Mouse (Mus musculus) ES-Bruce4 (cell line): ENCODE results near the gene Zbtb1. TPM values are rescaled to one million over a fixed set of nuclear protein-coding genes. Genes with fewer than 3 reads are reported as not detected.

Source experiments
- H3K27ac ChIP-seq: 2 replicates; pipeline ENCODE4 v1.5.1; 2012; ENCODE audit warnings: low read length, inconsistent platforms; ENCODE audit not compliant: insufficient read depth
- H3K27me3 ChIP-seq: 2 replicates; pipeline ENCODE4 v1.6.1; 2012; ENCODE audit warnings: mild to moderate bottlenecking, low read length, inconsistent platforms; ENCODE audit not compliant: control insufficient read depth, poor library complexity, insufficient read depth, severe bottlenecking
- H3K36me3 ChIP-seq: 2 replicates; pipeline ENCODE4 v1.6.1; 2012; ENCODE audit warnings: inconsistent platforms, mild to moderate bottlenecking, low read length, moderate library complexity; ENCODE audit not compliant: control insufficient read depth, poor library complexity, insufficient read depth, severe bottlenecking
- H3K4me1 ChIP-seq: one replicate; pipeline ENCODE4 v1.8.1; 2011; ENCODE audit warnings: low read length; ENCODE audit not compliant: control insufficient read depth, insufficient read depth
- H3K4me3 ChIP-seq: 2 replicates; pipeline ENCODE4 v1.5.1; 2011; ENCODE audit warnings: low read depth, mild to moderate bottlenecking, low read length
- H3K9ac ChIP-seq: 2 replicates; pipeline ENCODE4 v1.6.1; 2012; ENCODE audit warnings: low read depth, mild to moderate bottlenecking, inconsistent platforms; ENCODE audit not compliant: poor library complexity, severe bottlenecking
- H3K9me3 ChIP-seq: replicated peaks from 2 replicates; pipeline ENCODE4 v1.6.1; 2012; ENCODE audit warnings: mild to moderate bottlenecking, low read length, inconsistent platforms; ENCODE audit not compliant: control insufficient read depth, poor library complexity, insufficient read depth, severe bottlenecking
- CTCF ChIP-seq: IDR thresholded peaks from one replicate; pipeline ENCODE4 v1.8.1; 2011; ENCODE audit warnings: low read depth, low read length
- EP300 ChIP-seq: IDR thresholded peaks from 2 replicates; pipeline ENCODE4 v1.6.1; 2011; ENCODE audit warnings: low read depth, low read length; ENCODE audit not compliant: insufficient read depth
- POLR2A ChIP-seq: IDR thresholded peaks from one replicate; pipeline ENCODE4 v1.8.1; 2011; ENCODE audit warnings: low read length; ENCODE audit not compliant: insufficient read depth
- polyA plus RNA-seq: library from polyadenylated mRNA; stranded (reverse); fragments of >200 nt; gene quantifications from 2 replicates; pipeline ENCODE4 v1.2.4, GENCODE M21; 2011; ENCODE audit warnings: low read depth; ENCODE audit not compliant: missing spikeins, insufficient read depth, insufficient read length

The Zbtb1 gene
- polyA plus RNA-seq, 1 experiment: 6.1 TPM

DNA sequence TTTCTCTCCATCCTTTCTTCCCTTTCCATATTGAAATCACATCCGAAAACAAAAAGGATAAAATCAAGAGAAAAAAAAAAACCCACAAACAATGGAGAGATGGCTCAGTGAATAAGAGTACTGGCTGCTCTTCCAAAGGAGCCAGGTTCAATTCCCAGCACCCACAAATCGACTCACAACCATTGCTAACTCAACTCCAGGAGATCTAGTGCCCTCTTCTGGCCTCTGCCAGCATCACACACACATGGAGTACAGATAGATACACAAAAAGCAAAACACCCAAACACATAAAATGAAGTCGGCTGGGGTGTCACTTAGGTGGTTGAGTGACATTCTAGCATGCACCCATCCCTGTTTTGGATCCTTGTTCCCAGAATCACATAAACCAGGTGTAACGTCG, 48.3 kb downstream of the Zbtb1 start:
- TF ChIP-seq POLR2A (no peak), EP300 (no peak), CTCF (peak; percentile 12)
- peaks cover 6% of the 10 kb centered on the region for H3K9me3 ChIP-seq

DNA sequence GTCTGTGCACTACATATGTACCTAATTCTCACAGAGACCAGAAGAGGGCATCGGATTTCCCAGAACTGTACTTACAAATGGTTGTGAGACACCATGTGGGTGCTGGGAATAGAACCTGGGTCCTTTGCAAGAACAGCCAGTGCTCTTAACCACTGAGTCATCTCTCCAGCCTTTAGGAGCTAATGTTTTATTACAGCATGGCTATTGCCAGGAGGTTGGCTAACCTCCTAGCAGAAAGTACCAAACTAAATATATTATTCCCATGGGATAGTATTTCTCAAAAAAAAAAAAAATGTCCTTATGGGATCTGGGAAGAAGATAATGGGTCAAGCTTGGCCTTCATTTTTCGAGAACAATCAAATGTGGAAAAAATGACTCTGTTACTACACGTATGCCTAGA, 55.2 kb downstream of the Zbtb1 start:
- Histone ChIP-seq H3K9ac (no peak overlapping the region), H3K4me3 (no peak overlapping the region), H3K27me3 (no peaks in the 10 kb centered on the region), H3K9me3 (no peaks in the 10 kb centered on the region; the same call in 1 of the 2 replicates), H3K36me3 (no peaks in the 10 kb centered on the region), H3K27ac (no peak overlapping the region), H3K4me1 (no peaks in the 10 kb centered on the region)
- TF ChIP-seq POLR2A (no peak), CTCF (no peak), EP300 (no peak)

More for the DNA sequence above, 48.3 kb downstream of the Zbtb1 start:
- no peak overlapping the region for H3K4me3 ChIP-seq
- H3K9ac ChIP-seq: no peak overlapping the region
- no peaks in the 10 kb centered on the region for H3K36me3 ChIP-seq
- no peak overlapping the region for H3K27ac ChIP-seq
- peaks cover 1% of the 10 kb centered on the region; the same call in 1 of the 2 replicates for H3K27me3 ChIP-seq
- no peaks in the 10 kb centered on the region for H3K4me1 ChIP-seq

DNA sequence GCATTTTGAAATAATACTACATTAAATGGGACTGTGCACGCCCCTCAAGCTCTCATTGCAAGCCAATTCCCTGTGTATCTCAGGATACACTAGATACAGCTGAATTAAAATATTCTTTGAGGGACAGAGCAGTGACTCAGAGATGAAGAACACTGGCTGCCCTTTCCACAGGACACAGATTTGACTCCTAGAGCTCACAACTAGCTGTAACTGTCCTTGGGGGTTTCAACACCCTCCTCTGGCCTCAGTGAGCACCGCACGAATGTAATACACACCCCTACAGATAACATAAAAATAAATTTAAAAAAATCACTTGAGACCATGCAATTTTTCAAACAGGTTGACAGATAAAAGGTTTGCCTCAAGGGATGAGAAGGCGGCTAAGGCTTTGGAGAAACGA, 57.5 kb downstream of the Zbtb1 start:
- H3K4me1 ChIP-seq: no peaks in the 10 kb centered on the region
- no peaks in the 10 kb centered on the region for H3K36me3 ChIP-seq
- no peaks in the 10 kb centered on the region; the same call in 1 of the 2 replicates for H3K9me3 ChIP-seq
- no peak overlapping the region for H3K27ac ChIP-seq
- no peak overlapping the region for H3K9ac ChIP-seq
- TF ChIP-seq CTCF (no peak), POLR2A (no peak), EP300 (no peak)
- H3K27me3 ChIP-seq: no peaks in the 10 kb centered on the region
- no peak overlapping the region for H3K4me3 ChIP-seq

DNA sequence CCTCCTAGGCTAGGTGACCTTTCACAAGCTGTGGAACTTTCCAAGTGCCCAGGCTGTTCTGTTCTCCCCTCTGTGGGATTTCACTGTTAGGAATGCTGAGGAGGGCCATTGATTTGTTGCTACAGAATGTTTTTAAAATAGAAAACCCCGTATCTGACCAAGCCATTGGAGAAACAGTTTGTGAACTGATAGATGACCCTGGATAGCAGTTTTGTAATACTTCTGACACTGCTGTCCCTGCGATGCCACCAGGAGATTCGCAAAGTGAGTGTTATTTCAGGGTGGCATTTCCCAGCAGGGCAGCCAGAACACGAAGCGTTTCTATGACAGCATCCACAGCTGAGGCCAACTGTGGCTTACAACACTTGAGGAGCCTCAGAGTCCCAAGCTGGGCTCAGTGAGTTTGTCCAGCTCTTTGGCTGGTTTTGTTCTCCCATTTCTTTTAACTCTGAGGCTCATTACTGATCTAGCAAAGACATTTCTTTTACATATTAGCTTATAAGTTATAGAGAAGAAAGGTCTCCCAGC, 60.9 kb downstream of the Zbtb1 start:
- no peak overlapping the region for H3K9ac ChIP-seq
- no peak overlapping the region for H3K4me3 ChIP-seq
- TF ChIP-seq POLR2A (no peak), EP300 (no peak)
- H3K4me1 ChIP-seq: no peaks in the 10 kb centered on the region
- no peak overlapping the region for H3K27ac ChIP-seq
- no peaks in the 10 kb centered on the region for H3K36me3 ChIP-seq
- no peaks in the 10 kb centered on the region for H3K9me3 ChIP-seq
- no peaks in the 10 kb centered on the region for H3K27me3 ChIP-seq

DNA sequence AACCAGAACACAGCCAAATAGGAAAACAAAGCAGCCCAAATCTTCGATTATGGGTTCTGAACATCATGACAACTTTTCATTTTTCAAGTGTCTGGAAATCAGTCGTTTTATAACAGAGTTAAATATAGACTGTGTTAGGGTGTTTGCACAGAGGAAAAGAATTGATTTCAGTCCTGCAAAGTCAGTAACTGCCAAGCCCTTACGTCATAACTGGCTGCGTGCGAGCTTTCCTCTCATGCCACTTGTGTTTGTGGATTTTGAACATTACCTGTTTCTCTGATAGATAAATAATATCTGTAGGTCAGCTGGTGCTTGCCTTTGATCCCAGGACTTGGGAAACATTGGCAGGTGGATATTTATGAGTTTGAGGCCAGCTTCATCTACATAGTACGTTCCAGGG, 61.4 kb downstream of the Zbtb1 start:
- Histone ChIP-seq H3K27ac (no peak overlapping the region), H3K4me3 (no peak overlapping the region), H3K27me3 (no peaks in the 10 kb centered on the region), H3K36me3 (no peaks in the 10 kb centered on the region), H3K4me1 (no peaks in the 10 kb centered on the region), H3K9ac (no peak overlapping the region), H3K9me3 (no peaks in the 10 kb centered on the region)
- no peak for TF ChIP-seq EP300
- no peak for TF ChIP-seq CTCF
- TF ChIP-seq POLR2A: no peak

DNA sequence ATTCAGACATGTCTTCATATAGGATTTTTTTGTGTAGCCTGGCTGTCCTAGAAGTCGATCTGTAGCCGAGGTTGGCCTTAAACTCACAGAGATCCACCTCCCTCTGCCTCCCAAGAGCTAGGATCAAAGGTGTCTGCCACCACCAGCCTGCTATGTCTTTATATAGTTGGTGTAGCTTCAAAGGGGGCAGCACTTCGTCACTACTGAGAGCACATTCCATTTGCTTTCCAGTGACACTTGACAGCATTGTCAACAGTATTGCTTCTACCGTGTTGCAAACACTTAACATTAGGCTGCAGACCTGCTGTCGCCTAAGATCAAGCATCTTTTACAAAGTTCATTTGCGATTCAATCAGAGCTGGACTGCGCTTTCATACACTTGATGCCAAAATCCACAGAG, 64.0 kb downstream of the Zbtb1 start:
- H3K4me3 ChIP-seq: no peak overlapping the region
- H3K4me1 ChIP-seq: no peaks in the 10 kb centered on the region
- H3K36me3 ChIP-seq: no peaks in the 10 kb centered on the region
- no peaks in the 10 kb centered on the region; the same call in 1 of the 2 replicates for H3K27me3 ChIP-seq
- no peaks in the 10 kb centered on the region for H3K9me3 ChIP-seq
- H3K9ac ChIP-seq: no peak overlapping the region
- TF ChIP-seq POLR2A (no peak), CTCF (no peak), EP300 (no peak)
- H3K27ac ChIP-seq: no peak overlapping the region
